Mouse (Mus musculus) hindbrain, embryonic 11.5 days (tissue): ENCODE results near the gene Rabgap1. TPM values are rescaled to one million over a fixed set of nuclear protein-coding genes. Genes with fewer than 3 reads are reported as not detected.

Source experiments
- ATAC-seq: fragments of 200-750 bp; cut with Nextera tagmentation; 2 replicates; pipeline ENCODE4 v1.8.0; 2017; ENCODE audit warnings: mild to moderate bottlenecking, moderate TSS enrichment, moderate library complexity; ENCODE audit not compliant: low FRiP score
- DNase-seq: peaks from one replicate; pipeline ENCODE4 v3.0.0-alpha.2; 2015; ENCODE audit warnings: low spot score
- H3K27ac ChIP-seq: fragments of 300-500 bp; sonication (generic); 2 replicates; pipeline ENCODE4 v1.5.1; 2014; ENCODE audit warnings: mild to moderate bottlenecking, low read depth, low read length
- H3K27me3 ChIP-seq: fragments of 300-500 bp; sonication (generic); 2 replicates; pipeline ENCODE4 v1.6.1; 2014; ENCODE audit warnings: mild to moderate bottlenecking, low read length, moderate library complexity, mixed read lengths; ENCODE audit not compliant: control insufficient read depth, insufficient read depth
- H3K36me3 ChIP-seq: fragments of 300-500 bp; sonication (generic); 2 replicates; pipeline ENCODE4 v1.6.1; 2014; ENCODE audit warnings: mild to moderate bottlenecking, low read length, moderate library complexity, mixed read lengths; ENCODE audit not compliant: control insufficient read depth, insufficient read depth
- H3K4me1 ChIP-seq: fragments of 300-500 bp; sonication (generic); replicated peaks from 2 replicates; pipeline ENCODE4 v1.6.1; 2014; ENCODE audit warnings: low read length, mixed read lengths; ENCODE audit not compliant: control insufficient read depth, insufficient read depth
- H3K4me2 ChIP-seq: fragments of 300-500 bp; sonication (generic); replicated peaks from 2 replicates; pipeline ENCODE4 v1.6.1; 2014; ENCODE audit warnings: mild to moderate bottlenecking, low read depth, low read length
- H3K4me3 ChIP-seq: fragments of 300-500 bp; sonication (generic); 2 replicates; pipeline ENCODE4 v1.5.1; 2014; ENCODE audit warnings: low read depth, low read length
- H3K9ac ChIP-seq: fragments of 300-500 bp; sonication (generic); 2 replicates; pipeline ENCODE4 v1.6.1; 2014; ENCODE audit warnings: low read depth, low read length
- H3K9me3 ChIP-seq: fragments of 300-500 bp; sonication (generic); 2 replicates; pipeline ENCODE4 v1.6.1; 2016; ENCODE audit warnings: low read length; ENCODE audit not compliant: control insufficient read depth
- WGBS: fragments of 180-500 bp; shearing (Covaris S2); extraction: QIAGEN DNeasy Blood & Tissue Kit; methylation state at CpG from one replicate; pipeline ENCODE4 v1.1.7; 2014; 5-methylcytosine and 5-hydroxymethylcytosine counted together
- polyA plus RNA-seq: library from polyadenylated mRNA; unstranded; fragments of >200 nt; fragmentation: Nextera tagmentation; extraction: Ambion mirVana; gene quantifications from 2 replicates; pipeline ENCODE4 v1.2.1, GENCODE M21; 2014

The Rabgap1 gene
- polyA plus RNA-seq, 1 experiment from 2014 or later, result 86.2 TPM

GRCm38 (mm10) chr2:37527587-37527986 is 84.5 kb downstream of the Rabgap1 start:
- Histone ChIP-seq H3K36me3 (no peaks in the 10 kb centered on the region), H3K4me2 (no peak overlapping the region), H3K9me3 (no peaks in the 10 kb centered on the region), H3K27me3 (no peaks in the 10 kb centered on the region), H3K9ac (no peak overlapping the region), H3K27ac (no peak overlapping the region), H3K4me1 (no peaks in the 10 kb centered on the region), H3K4me3 (no peak overlapping the region)
- no peak for ATAC-seq
- no peak for DNase-seq

DNA sequence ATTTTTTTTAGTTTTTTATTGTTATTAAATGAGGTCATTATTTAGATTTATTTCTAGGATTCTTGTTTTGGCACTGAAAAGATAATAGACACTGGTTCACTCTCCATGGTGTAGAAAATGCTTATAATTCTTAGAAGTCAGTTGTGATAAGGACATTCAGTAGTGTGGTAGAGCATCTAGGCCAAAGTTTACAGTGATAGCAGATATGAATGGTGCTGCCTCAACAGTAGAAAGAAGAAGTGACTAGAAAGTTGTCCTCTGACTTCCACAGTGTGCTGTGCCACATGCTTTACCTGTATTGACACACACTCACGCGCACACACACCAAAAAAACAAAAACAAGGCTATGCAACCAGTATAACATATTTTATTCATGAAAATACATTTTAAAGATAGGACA is 86.3 kb downstream of the Rabgap1 start:
- ATAC-seq (no peak), DNase-seq (no peak)
- H3K9ac ChIP-seq, result no peak overlapping the region
- WGBS, result 96% methylated on average over 2 of the region's 2 CpGs
- no peaks in the 10 kb centered on the region for H3K9me3 ChIP-seq
- no peaks in the 10 kb centered on the region for H3K36me3 ChIP-seq
- H3K4me1 ChIP-seq, result no peaks in the 10 kb centered on the region
- no peaks in the 10 kb centered on the region for H3K27me3 ChIP-seq
- H3K4me2 ChIP-seq, result no peak overlapping the region
- H3K4me3 ChIP-seq, result no peak overlapping the region
- H3K27ac ChIP-seq, result no peak overlapping the region

- Histone ChIP-seq H3K9ac (no peak overlapping the region), H3K36me3 (no peaks in the 10 kb centered on the region), H3K4me2 (no peak overlapping the region), H3K27me3 (no peaks in the 10 kb centered on the region), H3K27ac (no peak overlapping the region), H3K9me3 (no peaks in the 10 kb centered on the region), H3K4me1 (no peaks in the 10 kb centered on the region), H3K4me3 (no peak overlapping the region)
- no peak for DNase-seq
- 95% methylated on average over 1 of the region's 1 CpGs for WGBS
- no peak for ATAC-seq
Measured at GRCm38 (mm10) chr2:37530766-37531165, 87.7 kb downstream of the Rabgap1 start.

- DNase-seq, result no peak
- Histone ChIP-seq H3K4me2 (no peak overlapping the region), H3K27me3 (no peaks in the 10 kb centered on the region), H3K9ac (no peak overlapping the region), H3K4me3 (no peak overlapping the region), H3K9me3 (no peaks in the 10 kb centered on the region), H3K36me3 (no peaks in the 10 kb centered on the region), H3K27ac (no peak overlapping the region), H3K4me1 (no peaks in the 10 kb centered on the region)
- WGBS, result 90% methylated on average over 3 of the region's 3 CpGs
- ATAC-seq, result no peak
Measured at GRCm38 (mm10) chr2:37531639-37532038, 88.6 kb downstream of the Rabgap1 start.

DNA sequence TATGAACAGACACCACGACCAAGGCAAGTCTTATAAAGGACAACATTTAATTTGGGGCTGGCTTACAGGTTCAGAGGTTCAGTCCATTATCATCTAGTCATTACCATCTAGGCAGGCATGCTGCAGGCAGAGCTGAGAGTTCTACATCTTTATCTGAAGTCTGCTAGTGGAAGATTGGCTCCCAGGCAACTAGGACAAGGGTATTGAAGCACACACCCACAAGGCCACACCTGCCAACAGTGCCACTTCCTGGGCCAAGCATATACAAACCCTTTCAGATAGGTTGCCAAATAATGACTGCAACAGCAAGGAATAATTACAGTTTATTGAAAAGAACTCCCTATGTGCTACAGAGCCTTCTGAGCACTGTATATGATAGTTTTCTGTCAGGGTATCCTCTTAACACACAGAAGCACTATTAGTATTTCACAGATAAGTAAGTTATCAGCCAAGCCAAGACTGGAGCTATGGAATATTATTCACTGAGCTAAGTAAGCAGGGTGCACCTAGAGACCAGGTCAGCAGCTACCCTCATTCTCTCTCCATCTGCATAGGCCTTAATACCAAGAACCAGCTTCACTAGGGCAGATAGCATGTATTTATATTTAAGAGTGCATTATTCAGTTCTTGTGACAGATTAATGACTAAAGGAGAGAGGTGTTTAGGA is 106.4 kb downstream of the Rabgap1 start:
- H3K9ac ChIP-seq, result no peak overlapping the region
- no peak for DNase-seq
- H3K9me3 ChIP-seq, result no peaks in the 10 kb centered on the region
- H3K4me1 ChIP-seq, result no peaks in the 10 kb centered on the region
- no peak overlapping the region for H3K4me3 ChIP-seq
- ATAC-seq, result no peak
- H3K27ac ChIP-seq, result no peak overlapping the region
- H3K36me3 ChIP-seq, result no peaks in the 10 kb centered on the region
- no peak overlapping the region for H3K4me2 ChIP-seq
- 90% methylated on average over 1 of the region's 1 CpGs for WGBS
- H3K27me3 ChIP-seq, result no peaks in the 10 kb centered on the region

DNA sequence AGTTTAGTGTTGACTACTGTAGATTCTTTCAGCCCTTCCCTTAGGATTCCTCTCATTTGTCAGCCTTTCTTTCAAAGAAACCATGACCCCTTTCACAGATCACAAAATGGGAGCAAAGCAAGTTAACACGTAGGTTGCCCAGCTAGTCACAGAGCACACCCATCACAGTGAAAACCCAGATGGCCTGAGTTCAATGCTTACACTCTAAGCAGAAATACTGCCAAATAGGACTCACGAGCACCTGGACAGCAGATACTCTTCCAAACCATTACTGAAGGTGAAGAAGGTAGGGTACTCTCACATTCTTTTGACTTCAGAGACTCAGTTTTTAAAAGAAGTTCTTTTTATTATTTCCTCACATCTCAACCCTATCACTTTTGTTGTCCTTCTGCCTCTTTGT is 113.3 kb downstream of the Rabgap1 start:
- WGBS, result 64% methylated on average over 2 of the region's 2 CpGs
- Histone ChIP-seq H3K4me1 (no peaks in the 10 kb centered on the region), H3K9ac (no peak overlapping the region), H3K27ac (no peak overlapping the region), H3K36me3 (peaks cover 5% of the 10 kb centered on the region; the same call in 1 of the 2 replicates), H3K4me3 (no peak overlapping the region), H3K27me3 (no peaks in the 10 kb centered on the region), H3K4me2 (no peak overlapping the region), H3K9me3 (no peaks in the 10 kb centered on the region)
- no peak for ATAC-seq
- DNase-seq, result no peak

GRCm38 (mm10) chr2:37565579-37565978 is 122.5 kb downstream of the Rabgap1 start:
- no peak for DNase-seq
- H3K4me1 ChIP-seq, result no peaks in the 10 kb centered on the region
- WGBS, result 82% methylated on average over 2 of the region's 2 CpGs
- H3K36me3 ChIP-seq, result peaks cover 13% of the 10 kb centered on the region; the same call in 1 of the 2 replicates
- no peak overlapping the region for H3K27ac ChIP-seq
- H3K4me2 ChIP-seq, result no peak overlapping the region
- H3K9ac ChIP-seq, result no peak overlapping the region
- no peak for ATAC-seq
- no peaks in the 10 kb centered on the region for H3K9me3 ChIP-seq
- H3K4me3 ChIP-seq, result no peak overlapping the region
- no peaks in the 10 kb centered on the region for H3K27me3 ChIP-seq

- H3K4me1 ChIP-seq, result no peaks in the 10 kb centered on the region
- H3K27ac ChIP-seq, result no peak overlapping the region
- no peaks in the 10 kb centered on the region for H3K27me3 ChIP-seq
- no peak overlapping the region for H3K4me3 ChIP-seq
- no peaks in the 10 kb centered on the region for H3K9me3 ChIP-seq
- no peak overlapping the region for H3K9ac ChIP-seq
- DNase-seq (no peak), ATAC-seq (no peak)
- 85% methylated on average over 1 of the region's 1 CpGs for WGBS
- H3K36me3 ChIP-seq, result peaks cover 13% of the 10 kb centered on the region; the same call in 1 of the 2 replicates
- no peak overlapping the region for H3K4me2 ChIP-seq
Measured at GRCm38 (mm10) chr2:37566035-37566434, 123.0 kb downstream of the Rabgap1 start.

DNA sequence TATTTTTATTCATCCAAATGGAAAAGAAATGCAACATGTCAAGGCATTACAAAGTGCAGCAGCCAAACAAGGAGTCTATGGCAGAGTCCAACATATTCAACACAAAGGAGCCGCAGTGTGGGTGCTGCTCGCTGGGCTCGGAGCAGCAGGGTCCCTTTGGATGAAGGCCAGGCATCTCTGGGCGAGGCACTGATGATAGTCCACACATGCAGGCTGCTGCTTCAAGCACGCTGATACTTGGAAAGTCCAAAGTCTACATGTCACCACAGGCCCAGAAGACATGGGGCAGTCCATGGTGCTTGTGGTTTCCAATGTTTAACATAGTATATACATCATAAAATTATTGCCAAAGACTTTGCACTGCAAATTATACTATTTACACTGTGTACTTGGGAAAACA is 126.8 kb downstream of the Rabgap1 start:
- no peak for DNase-seq
- H3K4me3 ChIP-seq, result no peak overlapping the region
- WGBS, result 94% methylated on average over 5 of the region's 5 CpGs
- H3K4me2 ChIP-seq, result no peak overlapping the region
- 0 out of 2 replicates have a peak, but pooled peaks cover 2% of the 10 kb centered on the region for H3K36me3 ChIP-seq
- H3K9ac ChIP-seq, result no peak overlapping the region
- no peaks in the 10 kb centered on the region for H3K27me3 ChIP-seq
- H3K9me3 ChIP-seq, result no peaks in the 10 kb centered on the region
- ATAC-seq, result no peak
- no peaks in the 10 kb centered on the region for H3K4me1 ChIP-seq
- no peak overlapping the region for H3K27ac ChIP-seq
